Mouse (Mus musculus) ES-E14 (cell line): ENCODE data around the gene Acox1.

Source experiments
- CHD2 ChIP-seq: IDR thresholded peaks from 2 replicates; pipeline ENCODE4 v1.6.1; 2014; ENCODE audit warnings: mild to moderate bottlenecking, low read depth, low read length, inconsistent platforms
- HCFC1 ChIP-seq: IDR thresholded peaks from 2 replicates; pipeline ENCODE4 v1.6.1; 2012; ENCODE audit warnings: low read length, inconsistent platforms, borderline replicate concordance; ENCODE audit not compliant: insufficient read depth
- MAFK ChIP-seq: IDR thresholded peaks from 2 replicates; pipeline ENCODE4 v1.6.1; 2014; ENCODE audit warnings: mild to moderate bottlenecking, low read depth, low read length, inconsistent platforms; ENCODE audit not compliant: insufficient read depth
- ZC3H11A ChIP-seq: IDR thresholded peaks from 2 replicates; pipeline ENCODE4 v1.6.1; 2012; ENCODE audit warnings: low read depth, mild to moderate bottlenecking, inconsistent platforms, low read length, borderline replicate concordance

DNA sequence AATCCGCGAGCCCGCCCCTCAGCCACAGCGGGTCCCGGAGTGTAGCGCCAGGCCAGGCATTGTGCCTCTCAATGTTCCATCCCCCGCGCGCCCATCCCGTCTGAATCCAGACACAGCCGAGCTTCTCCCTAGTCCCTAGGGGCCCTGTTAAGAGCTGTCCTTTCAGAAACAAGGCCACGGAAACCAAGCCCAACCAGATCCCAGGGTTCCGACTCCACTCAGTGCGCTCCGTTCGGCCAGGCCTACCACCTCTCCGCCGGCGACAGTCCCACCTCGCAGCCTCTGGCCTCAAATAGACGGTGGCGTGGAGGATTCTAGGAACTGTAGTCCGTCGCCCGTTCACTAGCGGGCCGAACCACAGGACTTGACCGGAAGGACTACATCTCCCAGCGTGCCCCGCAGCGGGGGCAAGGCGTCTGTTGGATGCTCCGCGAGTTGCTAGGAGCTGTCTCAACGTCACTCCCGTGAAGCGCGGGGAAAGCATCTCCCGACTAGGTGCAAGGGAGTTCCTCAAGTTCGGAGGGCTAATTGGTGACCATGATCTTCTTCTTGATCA, 30.9 kb downstream of the Acox1 start, which contains the start of gene Fbf1:
- TF ChIP-seq HCFC1 = peak; percentile 97
- TF ChIP-seq CHD2 = no peak
- no peak for TF ChIP-seq MAFK
- TF ChIP-seq ZC3H11A = 0 out of 2 replicates have a peak, but pooled peaks have one; percentile 6
